Mouse (Mus musculus): Measurements from ENCODE around the gene Josd2.

The Josd2 gene

DNA sequence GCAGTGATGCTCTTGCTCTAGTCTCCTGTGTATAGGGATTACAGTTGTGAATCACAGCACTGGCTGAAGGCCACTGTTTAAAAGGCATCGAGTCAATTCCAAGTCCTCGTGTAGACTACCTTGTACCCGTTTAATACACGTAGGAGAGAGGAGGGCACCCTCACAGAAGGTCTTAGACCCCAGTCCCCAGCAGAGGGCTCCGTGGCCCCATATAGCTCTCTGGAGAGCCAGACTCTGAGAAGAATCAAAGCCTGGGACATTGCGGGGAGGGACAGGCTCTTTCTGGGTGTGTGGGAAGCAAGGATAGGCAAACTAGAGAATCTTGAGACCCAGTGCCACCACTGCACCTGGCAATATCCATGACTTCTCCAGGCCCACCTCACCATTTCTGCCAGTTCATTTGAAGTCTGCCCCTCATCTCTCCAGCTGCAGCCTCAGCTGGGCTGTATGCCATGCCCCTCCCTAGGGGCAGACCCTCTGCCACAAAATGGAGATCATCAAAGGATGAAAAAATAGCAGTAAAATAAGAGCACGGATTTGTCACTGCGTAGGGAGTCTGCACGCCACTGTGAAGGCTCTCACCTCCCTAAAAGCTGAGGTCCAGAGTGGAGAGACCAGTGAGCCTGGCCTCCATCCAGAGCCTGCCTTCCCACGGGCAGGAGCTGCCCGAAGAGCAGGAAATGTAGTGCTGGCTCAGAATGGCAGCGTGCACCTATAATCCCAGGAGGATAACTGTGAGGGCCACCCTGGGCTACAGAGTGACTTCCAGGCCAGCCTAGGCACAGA lies 21.5 kb upstream of the Josd2 start:
- no peak for DNase-seq (ENCODE audit: low read depth, low spot score)

- no peak for DNase-seq (ENCODE audit: low read depth, low spot score)
These were observed 14.5 kb upstream of the Josd2 start for GRCm38 (mm10) chr7:44453256-44453655.

- no peak for DNase-seq (ENCODE audit: low read depth, low spot score)
These were observed 11.5 kb upstream of the Josd2 start for GRCm38 (mm10) chr7:44456302-44456701.

DNA sequence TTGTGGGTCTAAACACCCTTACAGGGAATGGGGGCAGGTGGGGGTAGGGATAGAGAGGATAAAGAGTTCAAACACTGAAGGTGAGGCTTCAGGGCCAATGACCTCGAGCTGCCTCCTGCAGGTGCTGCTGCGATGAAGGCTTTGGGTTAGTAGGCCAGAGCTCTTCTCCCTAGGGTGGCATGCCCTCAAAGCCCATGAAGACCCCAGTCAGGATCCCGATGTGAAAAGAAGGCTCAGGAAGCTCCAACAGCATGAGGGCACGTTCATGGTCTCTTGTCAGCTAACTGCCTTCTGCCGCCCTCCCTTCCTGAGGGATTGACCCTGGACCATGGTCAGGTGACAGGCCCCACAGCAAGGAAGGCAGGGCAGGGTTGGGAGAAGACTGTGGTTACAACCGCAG lies 7.7 kb upstream of the Josd2 start:
- no peak for DNase-seq (ENCODE audit: low read depth, low spot score)

GRCm38 (mm10) chr7:44460767-44461502 lies 6.8 kb upstream of the Josd2 start:
- DNase-seq (ENCODE audit: low read depth, low spot score): no peak

- no peak for DNase-seq (ENCODE audit: low read depth, low spot score)
These were observed 6.1 kb upstream of the Josd2 start for GRCm38 (mm10) chr7:44461503-44462217.

- no peak for DNase-seq (ENCODE audit: low read depth, low spot score)
These were observed 5.3 kb upstream of the Josd2 start for GRCm38 (mm10) chr7:44462218-44463055.

DNA sequence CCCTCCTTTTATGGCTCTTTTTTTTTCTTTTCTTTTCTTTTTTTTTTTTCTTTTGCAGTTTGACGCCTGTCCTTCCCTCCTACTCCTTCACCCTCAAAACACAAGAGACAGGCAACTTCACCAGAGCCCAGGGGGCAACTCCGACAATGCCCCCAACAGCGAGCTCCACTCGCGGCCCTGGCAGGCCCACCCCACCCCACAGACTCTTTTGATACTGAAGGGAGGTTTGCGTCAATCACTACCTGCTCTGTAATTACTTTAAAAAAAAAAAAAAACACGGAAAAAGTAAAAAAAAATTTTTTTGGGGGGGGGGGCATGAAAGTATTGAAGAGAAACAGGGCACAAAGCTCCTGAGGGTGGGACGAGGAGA lies 4.7 kb upstream of the Josd2 start:
- DNase-seq (ENCODE audit: low read depth, low spot score): no peak

DNA sequence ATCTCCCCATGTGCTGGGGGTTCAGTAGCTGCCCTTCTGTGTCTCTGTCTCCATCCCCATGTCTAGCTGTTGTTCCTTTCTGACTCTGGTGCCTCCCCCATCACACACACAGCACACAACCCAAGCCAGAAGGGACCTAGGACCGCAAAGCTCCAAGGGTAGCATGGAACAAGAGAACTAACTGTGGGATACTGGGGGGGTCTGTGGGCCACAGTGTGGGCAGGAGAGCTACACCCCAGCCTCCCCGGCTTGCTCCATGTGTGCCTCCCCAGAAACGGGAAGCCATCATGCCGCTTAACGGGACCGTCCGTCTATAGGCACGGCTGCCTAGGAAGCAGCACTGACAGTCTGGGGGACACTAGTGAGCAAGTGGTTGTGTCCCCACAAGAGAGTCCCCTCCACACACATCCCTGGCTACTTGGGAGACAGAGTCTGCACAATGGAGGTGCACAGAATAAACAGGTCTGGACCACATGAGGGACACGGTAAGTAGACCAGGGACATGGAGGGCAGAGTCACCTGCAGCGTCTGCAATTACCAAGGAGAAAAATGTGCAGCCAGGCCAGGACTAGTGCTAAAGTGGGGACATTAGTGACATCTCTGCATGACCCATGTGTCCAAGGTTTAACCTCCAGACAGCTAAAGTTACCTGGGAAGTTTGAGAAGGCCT lies 4.1 kb upstream of the Josd2 start:
- no peak for DNase-seq (ENCODE audit: low read depth, low spot score)

GRCm38 (mm10) chr7:44464511-44464910 lies 3.3 kb upstream of the Josd2 start:
- DNase-seq (ENCODE audit: low read depth, low spot score): no peak

DNA sequence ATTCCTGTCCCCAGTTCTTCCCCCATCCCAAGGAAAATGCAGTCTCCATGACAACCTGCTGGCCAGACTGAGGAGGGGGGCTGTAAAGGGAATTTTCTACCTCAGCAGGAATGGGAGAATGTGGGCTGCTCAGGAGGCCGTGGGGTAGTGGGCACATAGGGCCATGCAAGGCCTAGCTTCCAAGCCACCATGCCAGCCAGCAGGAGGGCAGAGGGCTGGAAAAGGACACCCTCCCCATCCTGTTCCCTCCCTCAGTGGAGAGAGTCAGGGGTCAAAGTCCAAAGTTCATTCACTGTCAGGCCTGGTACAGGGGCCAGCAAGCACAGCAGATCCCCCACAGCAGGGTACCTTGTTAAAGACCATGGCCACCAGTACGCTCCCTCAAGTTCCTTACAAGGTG lies 2.7 kb upstream of the Josd2 start, which contains the start of gene Aspdh:
Gene Aspdh, plus strand, starts transcription at position 281 of the 400 bp plus-strand sequence.
- no peak for DNase-seq (ENCODE audit: low read depth, low spot score)

GRCm38 (mm10) chr7:44466006-44466887 lies 1.5 kb upstream of the Josd2 start:
- no peak for DNase-seq (ENCODE audit: low read depth, low spot score)

DNA sequence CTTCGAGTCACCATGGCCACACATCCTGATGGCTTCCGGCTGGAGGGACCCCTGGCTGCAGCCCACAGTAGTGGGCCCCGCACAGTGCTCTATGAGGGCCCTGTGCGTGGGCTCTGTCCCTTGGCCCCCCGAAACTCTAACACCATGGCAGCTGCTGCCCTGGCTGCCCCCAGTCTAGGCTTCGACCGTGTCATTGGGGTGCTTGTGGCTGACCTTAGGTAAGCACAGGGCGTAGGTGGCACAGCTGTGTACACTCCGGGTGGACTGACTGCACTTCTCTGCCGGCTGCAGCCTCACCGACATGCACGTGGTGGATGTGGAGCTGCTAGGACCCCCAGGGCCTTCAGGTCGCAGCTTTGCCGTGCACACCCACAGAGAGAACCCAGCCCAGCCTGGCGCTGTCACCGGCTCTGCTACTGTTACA lies 880 bp upstream of the Josd2 start:
- DNase-seq (ENCODE audit: low read depth, low spot score): no peak

- DNase-seq (ENCODE audit: low read depth, low spot score): no peak
These were observed 985 bp downstream of the Josd2 start for GRCm38 (mm10) chr7:44468644-44469285.

- no peak for DNase-seq (ENCODE audit: low read depth, low spot score)
These were observed 2.2 kb downstream of the Josd2 start for GRCm38 (mm10) chr7:44469677-44470675.

DNA sequence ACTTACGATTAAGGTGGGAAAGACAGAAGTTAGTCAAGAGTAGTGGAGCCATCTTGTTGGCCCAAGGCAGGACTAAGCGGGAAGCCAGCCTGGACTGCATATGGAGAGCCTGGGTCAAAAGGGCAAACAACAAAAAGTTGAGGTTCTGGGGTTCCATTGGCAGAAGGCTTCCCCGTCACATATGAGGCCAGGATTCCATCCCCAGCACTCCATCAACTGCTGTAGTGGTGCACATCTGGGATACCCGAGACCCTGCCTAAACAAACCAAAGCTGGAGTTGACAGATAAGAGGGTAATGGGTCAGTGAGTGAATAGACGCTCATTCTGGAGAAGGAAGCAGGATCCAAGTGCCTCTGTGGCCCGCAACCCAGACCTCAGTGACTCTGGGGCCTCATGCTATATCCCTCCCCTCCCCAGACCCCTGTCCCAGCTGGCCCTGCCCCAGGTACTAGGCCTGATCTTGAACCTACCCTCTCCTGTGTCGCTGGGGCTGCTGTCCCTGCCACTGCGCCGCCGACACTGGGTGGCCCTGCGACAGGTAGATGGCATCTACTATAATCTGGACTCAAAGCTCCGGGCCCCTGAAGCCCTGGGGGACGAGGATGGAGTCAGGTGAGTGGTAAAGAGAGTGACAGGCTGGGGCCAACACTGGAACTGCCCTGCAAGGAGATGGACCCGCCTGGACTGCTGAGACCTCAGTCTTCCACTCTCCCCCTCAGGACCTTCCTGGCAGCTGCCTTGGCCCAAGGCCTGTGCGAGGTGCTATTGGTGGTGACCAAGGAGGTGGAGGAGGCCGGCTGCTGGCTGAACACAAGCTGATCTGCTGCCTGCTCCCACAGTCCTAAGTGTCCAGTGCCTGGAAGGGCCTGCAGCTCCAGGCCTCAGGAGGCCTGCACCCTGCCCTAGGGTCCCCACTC lies 3.2 kb downstream of the Josd2 start:
- DNase-seq (ENCODE audit: low read depth, low spot score): no peak
